Mouse (Mus musculus) R1 (cell line): ENCODE data around the gene Sdf4.

Source experiments
- DNase-seq: peaks from one replicate; pipeline ENCODE4 v3.0.0-alpha.2; 2018; ENCODE audit warnings: low read depth, low spot score

Gene Sdf4

GRCm38 (mm10) chr4:156004109-156004508 lies 11.4 kb downstream of the Sdf4 start:
- DNase-seq: no peak

DNA sequence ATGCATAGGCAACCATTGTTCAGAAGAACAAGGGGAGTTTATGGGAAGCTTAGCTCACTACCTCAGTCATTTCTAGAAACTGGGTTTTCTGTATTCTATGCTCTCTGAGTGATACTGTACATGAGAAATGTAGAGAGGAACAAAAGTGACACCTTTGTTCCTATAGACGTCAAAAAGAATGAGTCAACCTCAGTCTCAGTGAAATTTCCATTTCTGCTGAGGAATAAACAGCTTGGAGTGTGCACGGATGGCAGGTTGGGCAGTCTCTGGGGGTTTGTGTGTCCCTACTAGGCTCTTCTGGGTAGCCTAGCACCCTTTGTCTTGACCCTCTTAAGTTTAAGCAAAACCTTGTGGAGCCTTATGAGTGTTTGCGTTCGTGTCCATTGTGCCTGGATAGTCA lies 15.7 kb downstream of the Sdf4 start:
- DNase-seq: no peak

DNA sequence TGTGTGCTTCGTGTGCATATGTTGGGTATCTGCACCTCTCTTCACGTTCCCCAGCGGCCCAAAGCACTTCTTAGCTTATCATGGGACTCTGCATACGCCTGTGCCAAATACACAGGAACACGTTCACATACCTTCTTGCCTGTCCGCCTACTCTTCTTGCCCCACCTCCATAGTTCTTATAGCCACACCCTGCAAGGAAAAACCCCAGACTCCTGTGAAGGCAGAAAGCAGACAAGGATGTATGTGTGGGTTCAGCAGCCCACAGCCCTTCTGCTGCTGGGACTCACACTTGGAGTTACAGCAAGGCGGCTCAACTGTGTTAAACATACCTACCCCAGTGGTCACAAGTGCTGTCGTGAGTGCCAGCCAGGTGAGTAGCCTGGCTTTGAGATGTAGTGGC lies 21.0 kb downstream of the Sdf4 start, which contains the start of gene Tnfrsf4:
TSS of gene Tnfrsf4 (plus strand) at position 207 of the 400 bp plus-strand sequence.
- peak; percentile 40 for DNase-seq

DNA sequence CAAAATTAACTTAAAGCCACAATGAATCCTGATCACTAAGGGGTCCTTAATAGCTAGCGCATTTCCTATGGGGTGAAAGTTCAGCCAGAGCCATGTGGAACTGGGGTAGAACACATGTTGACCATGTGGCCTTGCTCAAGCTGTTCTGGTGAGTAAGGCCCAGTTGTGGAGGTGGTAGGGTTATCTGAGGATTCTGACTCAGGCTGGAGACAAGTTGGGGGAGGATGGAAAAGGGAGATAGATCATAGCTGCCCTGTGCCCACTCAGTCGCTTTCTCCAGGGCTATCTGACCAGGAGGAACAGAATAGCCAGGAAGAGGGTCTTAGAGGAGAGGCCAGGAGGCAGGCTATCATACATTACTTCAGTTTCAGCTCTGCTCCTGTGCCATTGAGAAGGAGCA lies 21.8 kb downstream of the Sdf4 start:
- DNase-seq: no peak

DNA sequence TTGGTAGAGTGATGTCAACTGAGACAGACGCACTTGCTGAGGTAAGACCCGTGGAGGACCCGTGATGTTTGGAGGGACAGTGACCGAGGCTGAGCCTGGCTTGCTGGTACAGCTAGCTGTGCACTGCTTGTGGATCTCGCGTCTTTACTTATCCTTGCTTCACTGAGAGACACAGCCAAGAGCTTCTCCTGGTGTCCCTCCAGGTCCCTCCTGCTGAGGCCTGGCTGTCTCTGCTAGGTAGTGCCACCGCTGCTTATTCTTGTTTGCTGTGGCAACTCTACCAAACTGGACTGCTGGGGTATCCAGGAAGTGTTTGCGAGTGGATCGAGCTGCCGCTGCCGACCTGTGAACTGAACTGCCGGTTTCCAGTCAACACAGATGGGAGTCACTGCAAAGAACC lies 27.1 kb downstream of the Sdf4 start:
- DNase-seq: no peak

- DNase-seq: no peak
Measured at GRCm38 (mm10) chr4:156021381-156021780, 28.7 kb downstream of the Sdf4 start.

- DNase-seq: no peak
Measured at GRCm38 (mm10) chr4:156021942-156022419, 29.3 kb downstream of the Sdf4 start.

DNA sequence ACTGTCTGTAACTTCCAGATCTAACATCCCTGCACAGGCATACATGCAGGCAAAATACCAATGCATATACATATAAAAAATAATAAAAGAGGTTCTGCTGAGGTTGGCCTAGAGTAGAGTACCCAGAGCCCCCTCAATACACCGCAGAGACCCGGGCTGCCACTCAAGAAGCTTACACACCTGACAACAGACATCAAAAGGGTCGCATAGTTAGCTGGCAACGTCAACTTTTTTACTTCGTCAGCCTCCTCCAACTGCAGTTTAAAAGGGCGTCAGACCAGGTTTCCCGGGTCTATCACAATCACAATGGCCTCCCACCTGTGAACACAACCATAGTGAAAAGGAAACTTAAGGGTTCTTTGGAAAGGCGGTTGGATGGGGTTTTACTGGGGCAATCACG lies 30.8 kb downstream of the Sdf4 start:
- no peak for DNase-seq

DNA sequence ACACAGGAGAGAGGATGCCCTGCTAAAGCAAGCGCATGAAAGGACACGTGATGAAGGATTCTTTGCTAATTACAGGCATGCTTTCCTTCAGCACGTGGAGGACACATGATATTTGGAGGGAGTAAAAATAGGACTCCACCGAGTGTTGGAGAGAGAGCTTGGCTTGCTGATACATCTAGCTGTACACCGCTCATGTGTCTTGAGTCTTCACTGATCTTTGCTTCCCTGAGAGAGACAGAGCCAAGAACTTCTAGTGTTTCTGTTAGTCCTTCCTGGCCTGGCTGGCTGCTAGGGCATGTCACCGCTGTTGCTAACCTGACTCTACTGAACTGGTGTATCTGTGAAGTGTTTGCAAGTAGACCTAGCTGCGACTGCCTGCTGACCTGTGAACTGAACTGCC lies 31.5 kb downstream of the Sdf4 start:
- no peak for DNase-seq

DNA sequence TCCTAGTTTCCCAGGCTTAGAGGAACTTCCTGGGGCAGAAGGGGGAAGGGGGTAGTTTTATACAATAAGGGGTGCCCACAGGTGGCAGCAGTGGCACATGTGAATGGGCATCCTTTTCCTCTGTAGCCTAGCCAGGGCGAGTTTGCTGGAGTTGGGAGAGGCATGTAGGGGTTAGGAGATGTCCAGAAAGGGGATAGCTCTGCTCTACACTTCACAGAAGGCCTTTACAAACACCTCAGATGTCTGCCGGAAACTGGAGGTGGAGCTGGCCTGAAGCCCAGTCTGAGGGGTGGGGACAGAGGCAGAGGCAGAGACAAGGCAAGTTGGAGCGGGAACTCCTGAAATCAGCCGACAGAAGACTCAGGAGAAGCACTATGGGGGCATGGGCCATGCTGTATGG lies 33.3 kb downstream of the Sdf4 start, which contains the start of gene Tnfrsf18:
TSS of gene Tnfrsf18 (plus strand) at position 152 of the 400 bp plus-strand sequence.
- no peak for DNase-seq

GRCm38 (mm10) chr4:156028580-156028979 lies 35.9 kb downstream of the Sdf4 start:
- no peak for DNase-seq

- no peak for DNase-seq
Measured at GRCm38 (mm10) chr4:156030651-156031118, 38.0 kb downstream of the Sdf4 start.

GRCm38 (mm10) chr4:156031255-156031592 lies 38.6 kb downstream of the Sdf4 start:
- DNase-seq: no peak

DNA sequence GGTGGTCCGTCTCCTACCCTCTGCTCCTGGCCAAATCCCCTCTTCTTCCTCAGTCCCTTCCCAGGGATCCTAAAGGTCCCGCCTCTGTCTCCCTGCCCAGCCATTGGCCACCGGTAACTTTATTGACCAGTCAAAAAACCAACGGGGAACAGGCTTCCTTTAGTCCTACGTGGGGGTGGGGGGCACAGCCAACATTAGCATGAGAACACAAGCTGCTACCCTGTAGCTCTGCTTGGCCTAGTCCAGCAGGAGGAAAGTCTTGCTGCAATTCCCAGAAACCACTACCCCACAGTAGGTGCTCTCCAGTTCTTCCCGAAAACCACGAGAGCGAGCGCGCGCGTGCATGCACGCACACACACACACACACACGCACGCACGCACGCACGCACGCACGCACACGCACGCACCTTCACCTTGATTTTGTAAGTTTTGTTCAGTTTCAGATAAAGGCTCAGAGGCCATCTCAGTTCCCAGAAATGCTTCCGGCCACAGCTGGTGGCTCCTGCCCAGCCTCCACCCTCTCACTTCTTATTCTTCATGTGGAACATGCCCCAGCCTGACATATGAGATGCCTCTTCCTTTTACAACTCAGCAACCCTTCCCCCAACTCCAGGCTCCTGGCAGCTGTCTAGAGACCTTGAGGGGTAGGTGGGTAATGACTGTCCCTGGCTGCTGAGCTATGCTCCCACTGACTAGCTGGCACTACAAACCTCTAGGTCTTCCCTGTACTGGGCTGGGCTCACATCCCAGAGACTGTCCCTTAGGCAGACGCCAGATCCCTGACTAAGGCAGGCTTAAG lies 39.1 kb downstream of the Sdf4 start:
- peak; percentile 96 for DNase-seq

DNA sequence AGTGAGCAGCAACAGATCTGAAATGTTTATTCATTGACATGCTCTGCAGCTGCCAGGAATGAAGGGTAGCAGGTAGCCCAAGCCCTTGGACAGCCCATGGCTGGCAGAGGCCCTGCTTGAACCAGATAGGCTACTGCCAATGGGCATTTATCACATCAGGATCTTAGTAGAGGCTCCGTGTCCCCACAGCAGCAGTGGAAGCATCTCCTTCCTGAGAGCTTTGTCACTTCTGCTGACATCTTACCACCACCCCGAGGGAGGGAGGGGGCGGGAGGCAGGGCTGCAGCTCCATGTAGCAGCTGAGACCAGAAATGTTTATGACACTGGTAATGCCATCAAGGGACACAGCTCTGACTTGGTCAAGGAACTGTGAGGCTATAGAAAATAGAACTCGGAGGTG lies 40.2 kb downstream of the Sdf4 start:
- DNase-seq: no peak

DNA sequence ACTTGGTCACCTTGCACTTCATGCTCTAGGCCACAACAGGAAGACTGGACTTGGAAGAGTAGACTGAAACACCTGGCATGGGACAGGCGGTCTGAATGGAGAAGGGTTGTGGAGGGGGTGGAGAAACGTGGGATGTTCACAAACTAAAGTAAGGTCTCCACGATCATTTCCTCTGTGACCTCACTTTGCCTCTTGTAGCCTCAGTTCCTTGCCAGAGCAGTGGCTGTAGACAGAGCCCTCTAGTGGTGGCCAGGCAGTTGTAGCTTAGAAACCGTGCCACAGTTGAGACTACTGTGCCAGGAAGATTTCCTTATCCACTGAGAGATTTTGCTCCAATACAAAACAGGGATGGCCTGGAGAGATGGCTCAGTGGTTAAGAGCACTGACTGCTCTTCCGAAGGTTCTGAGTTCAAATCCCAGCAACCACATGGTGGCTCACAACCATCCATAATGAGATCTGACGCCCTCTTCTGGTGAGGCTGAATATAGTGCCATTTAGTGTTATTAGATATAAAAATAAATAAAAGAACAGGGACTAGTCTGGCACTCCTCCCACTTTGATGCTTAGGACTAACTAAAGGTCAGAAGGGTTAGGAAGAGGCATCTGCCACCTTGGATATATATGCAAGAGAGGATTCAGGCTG lies 40.9 kb downstream of the Sdf4 start:
- peak; percentile 83 for DNase-seq

DNA sequence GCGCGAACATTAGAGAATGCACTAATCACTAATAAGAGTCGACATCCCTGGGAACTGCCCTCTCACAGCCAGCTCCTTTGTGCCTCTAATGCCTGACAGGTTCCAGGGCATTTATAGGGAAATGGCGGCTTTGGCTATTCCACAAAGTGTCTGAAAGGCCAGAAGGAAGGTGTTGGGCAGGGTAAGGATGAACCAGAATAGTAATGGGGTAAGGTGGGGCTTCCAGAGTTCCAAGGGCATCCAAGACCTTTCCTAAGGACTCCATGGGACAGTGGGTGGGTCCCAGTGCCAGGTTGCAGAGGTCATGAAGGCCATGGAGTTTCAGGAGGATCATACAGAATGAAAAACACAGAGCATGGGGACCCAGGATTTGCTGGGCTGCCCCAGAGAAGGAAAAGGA lies 41.6 kb downstream of the Sdf4 start:
- DNase-seq: peak; percentile 35

DNA sequence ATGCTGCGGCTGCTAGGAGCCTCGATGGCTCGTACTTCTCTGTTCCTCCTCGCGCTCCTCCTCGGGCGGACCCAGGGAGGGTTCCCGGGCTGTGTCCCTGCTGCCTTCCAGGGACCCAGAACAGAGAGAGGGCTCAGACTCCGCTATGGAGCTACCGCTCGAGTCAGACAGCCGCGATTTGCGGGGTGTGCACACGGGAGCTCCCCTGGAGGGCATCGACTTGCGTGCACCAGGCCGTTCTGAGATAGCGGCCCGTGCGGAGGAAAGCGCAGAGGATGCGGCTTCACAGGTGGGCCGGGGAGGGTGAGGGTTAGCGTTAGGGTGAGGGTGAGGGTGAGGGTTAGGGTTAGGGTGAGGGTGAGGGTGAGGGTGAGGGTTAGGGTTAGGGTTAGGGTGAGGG lies 42.2 kb downstream of the Sdf4 start:
- DNase-seq: peak; percentile 25

DNA sequence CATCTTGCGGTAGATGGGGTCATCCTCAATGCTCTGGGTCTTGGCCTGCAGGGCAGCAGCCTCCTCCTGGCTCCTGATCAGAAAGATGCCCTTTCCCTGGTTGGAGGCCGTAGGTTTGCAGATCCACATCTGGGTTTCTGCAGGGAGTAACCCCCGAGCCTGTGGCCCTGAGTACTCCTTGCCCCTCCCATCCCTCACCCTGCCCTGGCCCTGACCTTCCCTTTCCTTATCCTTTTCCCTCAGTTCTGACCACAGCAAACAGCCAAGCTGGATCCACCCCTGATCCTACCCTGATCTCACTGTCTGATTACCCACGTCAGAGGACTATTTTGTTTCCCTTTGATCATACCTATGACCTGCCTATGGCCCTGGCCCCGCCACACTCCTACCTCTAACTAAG lies 52.1 kb downstream of the Sdf4 start:
- DNase-seq: no peak

DNA sequence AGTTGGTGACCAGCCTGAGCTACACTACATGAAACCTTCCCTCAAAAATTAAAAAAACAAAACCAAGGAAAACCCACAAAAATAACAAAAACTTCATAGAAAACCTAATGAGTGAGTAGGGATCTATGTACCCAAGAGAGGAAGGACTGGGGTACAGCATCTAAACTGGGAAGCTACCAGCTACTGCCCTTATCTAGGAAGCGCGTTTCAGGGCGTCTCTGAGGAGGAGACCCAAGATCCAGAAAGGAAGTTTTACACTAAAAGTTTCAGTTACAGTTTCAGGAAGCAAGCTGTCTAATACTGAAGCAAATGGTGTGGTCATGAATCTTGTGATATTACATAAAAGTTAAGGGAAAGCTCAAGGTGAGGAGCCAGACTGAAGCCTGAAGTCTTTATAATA lies 57.1 kb downstream of the Sdf4 start:
- no peak for DNase-seq

DNA sequence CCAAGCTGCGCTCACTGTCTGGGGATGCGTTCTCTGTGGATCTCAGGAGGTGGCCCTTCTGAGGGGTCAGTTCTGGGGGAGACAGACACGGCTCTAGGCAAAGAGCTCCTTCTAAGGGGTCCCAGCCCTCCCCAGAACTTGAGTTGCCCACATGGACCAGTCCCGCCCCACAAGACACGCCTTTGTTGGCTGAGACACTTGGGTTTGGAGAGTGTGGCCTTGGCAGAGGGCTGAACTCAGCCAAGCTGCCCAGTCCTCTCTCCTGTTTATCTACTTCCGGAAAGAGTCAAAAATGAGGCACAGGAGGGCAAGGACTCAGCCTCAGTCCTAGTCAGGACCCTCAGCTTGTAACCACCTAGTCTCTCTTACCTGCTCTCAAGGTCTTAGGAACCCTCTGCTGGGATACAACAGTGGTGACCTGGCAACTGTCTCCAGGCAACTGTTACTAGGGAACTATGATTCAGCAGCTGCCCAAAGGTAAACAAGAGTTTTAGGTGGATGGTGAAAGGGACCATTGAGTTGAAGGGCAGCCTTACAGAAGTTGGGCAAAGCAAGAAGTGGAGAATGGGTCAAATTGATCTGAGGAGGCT lies 57.8 kb downstream of the Sdf4 start:
- peak; percentile 63 for DNase-seq

GRCm38 (mm10) chr4:156053113-156053512 lies 60.4 kb downstream of the Sdf4 start:
- DNase-seq: no peak

- DNase-seq: no peak
Measured at GRCm38 (mm10) chr4:156054130-156054529, 61.5 kb downstream of the Sdf4 start.
